Mouse (Mus musculus): ENCODE data around the gene Krtap11-1. TPM values are rescaled to one million over a fixed set of nuclear protein-coding genes. Genes with fewer than 3 reads are reported as not detected.

Krtap11-1 gene
- total and polyA plus RNA-seq, 3 experiments: not detected

DNA sequence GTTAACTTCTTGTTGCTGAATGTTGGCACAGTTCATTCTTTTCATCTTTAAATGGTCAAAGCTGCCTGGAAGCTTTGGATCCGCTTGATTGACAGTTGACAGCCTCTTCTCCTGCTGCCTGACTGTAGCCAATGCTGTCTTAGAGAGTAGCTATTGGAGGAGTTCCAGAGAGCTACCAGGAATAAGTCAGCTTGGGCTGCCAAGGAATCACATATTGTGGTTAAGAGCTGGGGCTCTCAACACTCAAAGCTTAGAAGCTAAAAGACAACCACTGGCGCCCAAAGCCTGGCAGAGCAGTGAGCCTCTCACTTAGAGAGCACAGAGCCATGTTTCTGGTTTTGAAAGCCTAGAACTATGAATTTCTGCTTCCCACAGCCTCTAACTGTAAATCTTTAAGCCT lies 50.4 kb downstream of the Krtap11-1 start:
- Histone ChIP-seq H3K27me3 (ENCODE audit: control insufficient read depth in 1 of 2, insufficient read depth in 2 of 2, low read length in 2 of 2) (no peaks in the 10 kb centered on the region), H3K27ac (ENCODE audit: control insufficient read depth, low read depth, low read length) (no peak overlapping the region), H3K9me3 (replicated peaks; ENCODE audit: insufficient read depth, low read length) (no peaks in the 10 kb centered on the region), H3K4me3 (ENCODE audit: control insufficient read depth in 1 of 2, insufficient read depth in 1 of 2, low read depth in 2 of 2, low read length in 2 of 2) (no peak overlapping the region), H3K79me2 (ENCODE audit: control insufficient read depth, insufficient read depth, low read length, poor library complexity) (no peaks in the 10 kb centered on the region), H3K36me3 (ENCODE audit: control insufficient read depth in 1 of 2, insufficient read depth in 2 of 2, low read length in 2 of 2) (no peaks in the 10 kb centered on the region), H3K9ac (ENCODE audit: control insufficient read depth, low read depth, low read length, poor library complexity, severe bottlenecking) (no peak overlapping the region), H3K4me1 (ENCODE audit: control insufficient read depth in 1 of 2, insufficient read depth in 2 of 2, low read length in 2 of 2) (no peaks in the 10 kb centered on the region)
- DNase-seq (ENCODE audit: low read depth, low spot score): no peak
- TF ChIP-seq MXI1 (IDR thresholded peaks at IDR 0.05; ENCODE audit: low read depth, low read length) (no peak), GABPA (IDR thresholded peaks at IDR 0.05; ENCODE audit: low read depth, low read length) (no peak), MYC (IDR thresholded peaks at IDR 0.05; ENCODE audit: low read depth, low read length) (no peak), NELFE (IDR thresholded peaks at IDR 0.05; ENCODE audit: low read depth, low read length) (no peak), CHD1 (IDR thresholded peaks at IDR 0.05; ENCODE audit: low read depth, low read length) (no peak), CHD2 (IDR thresholded peaks at IDR 0.05; ENCODE audit: low read length) (no peak), ZC3H11A (IDR thresholded peaks at IDR 0.05; ENCODE audit: low read depth, low read length) (no peak), KAT2A (conservative IDR thresholded peaks at IDR 0.05; ENCODE audit: low read depth, low read length) (no peak), MAX (IDR thresholded peaks at IDR 0.05; ENCODE audit: low read length) (no peak), POLR2A (IDR thresholded peaks at IDR 0.05; ENCODE audit: control insufficient read depth in 1 of 2, insufficient read depth in 1 of 2, low read depth in 1 of 2, low read length in 2 of 2, poor library complexity in 1 of 2) (no peak), RAD21 (IDR thresholded peaks at IDR 0.05; ENCODE audit: low read depth, low read length) (no peak)

Other genes with a start within 250 kb of the Krtap11-1 start
- gene Krtap21-1, start 167.3 kb downstream of the Krtap11-1 start, total RNA-seq (2012; rRNA removed): not detected in 2 replicates
- gene Krtap21-1, start 167.3 kb downstream of the Krtap11-1 start, polyA plus RNA-seq (2012; ENCODE audit: insufficient read depth in 1 of 2, insufficient read length in 2 of 2, low read depth in 1 of 2, low replicate concordance in 2 of 2, missing spikeins in 1 of 2): not detected
- not detected in 2 replicates for gene Krtap6-2, start 151.1 kb downstream of the Krtap11-1 start, total RNA-seq (2012; rRNA removed)
- not detected for gene Krtap6-2, start 151.1 kb downstream of the Krtap11-1 start, polyA plus RNA-seq (2012; ENCODE audit: insufficient read depth in 1 of 2, insufficient read length in 2 of 2, low read depth in 1 of 2, low replicate concordance in 2 of 2, missing spikeins in 1 of 2)
- gene Krtap8-1, start 83.2 kb downstream of the Krtap11-1 start, total RNA-seq (2012; rRNA removed): not detected in 2 replicates
- gene Krtap8-1, start 83.2 kb downstream of the Krtap11-1 start, polyA plus RNA-seq (2012; ENCODE audit: insufficient read depth in 1 of 2, insufficient read length in 2 of 2, low read depth in 1 of 2, low replicate concordance in 2 of 2, missing spikeins in 1 of 2): not detected
- gene Krtap7-1, start 62.9 kb downstream of the Krtap11-1 start, total RNA-seq (2012; rRNA removed): not detected in 2 replicates
- gene Krtap7-1, start 62.9 kb downstream of the Krtap11-1 start, polyA plus RNA-seq (2012; ENCODE audit: insufficient read depth in 1 of 2, insufficient read length in 2 of 2, low read depth in 1 of 2, low replicate concordance in 2 of 2, missing spikeins in 1 of 2): not detected

All from MEL (cell line).